33 mouse cellular contexts compared by ENCODE assay signal in the genomic region with DNA sequence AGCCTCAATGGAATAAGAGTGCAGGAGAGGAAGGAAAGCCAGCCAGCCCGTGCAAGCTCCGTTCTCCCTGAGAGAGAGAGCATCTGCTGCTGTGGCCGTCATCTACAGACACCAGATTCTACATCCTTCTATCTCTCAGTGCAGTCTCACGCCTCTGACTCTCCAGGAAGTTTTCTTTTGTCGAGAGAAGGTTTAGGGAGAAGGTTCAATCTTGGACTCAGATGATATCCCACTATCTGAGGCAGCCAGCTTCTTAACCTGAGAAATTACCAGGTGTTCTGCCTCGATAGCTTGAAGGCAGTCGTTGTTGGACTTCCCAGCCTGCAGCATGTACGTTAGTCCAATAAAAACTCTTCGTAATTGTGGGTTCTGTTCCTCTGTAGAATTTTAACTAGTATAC.
A peak's percentile ranks its signal among the peaks of the same experiment; 100 is the strongest.
DNase-seq lines count a peak whose midpoint lies in the region; ATAC-seq and TF ChIP-seq lines count a peak whose summit lies in the region.
"Had no signal": no experiment of that assay in that cellular context is flagged by ENCODE, and none has a peak within 500 bp of the region (broad histone marks: within the 10 kb centered on the region; RNA-seq: fewer than 3 reads in every experiment).

No protein-coding gene starts in this region.

- intact Hi-C loops in gastrocnemius, adult 2 months (cut with DNase I): no loop called here
- intact Hi-C loops in gastrocnemius, postnatal 36 days (cut with DNase I): no loop called here
- intact Hi-C loops in heart, postnatal 10 days (cut with DNase I): no loop called here

- no peak overlapping the region for H3K4me3 ChIP-seq in gastrocnemius, adult 2 months
- H3K4me3 ChIP-seq in heart, embryonic 10.5 days: no peak overlapping the region
- H3K4me3 ChIP-seq in G1E (ENCODE audit: low read depth, low read length): no peak overlapping the region
- H3K4me3 ChIP-seq in liver, embryonic 11.5 days (ENCODE audit: low read depth, low read length): no peak overlapping the region
- no peak overlapping the region for H3K4me3 ChIP-seq in forebrain, embryonic 16.5 days (replicated peaks; ENCODE audit: low read length)
- H3K4me3 ChIP-seq: embryonic facial prominence, embryonic 10.5 days; embryonic facial prominence, embryonic 13.5 days; erythroblast, embryonic 14.5 days; forebrain, embryonic 12.5 days; forebrain, embryonic 15.5 days; heart, embryonic 12.5 days; heart, embryonic 15.5 days had no signal

- no peak for TF ChIP-seq POLR2A in brain, embryonic 14.5 days (IDR thresholded peaks at IDR 0.05; ENCODE audit: borderline replicate concordance, extremely low read depth, insufficient read depth, insufficient read length, poor library complexity, severe bottlenecking)

- H3K9me3 ChIP-seq in heart, embryonic 10.5 days: no peaks in the 10 kb centered on the region
- no peaks in the 10 kb centered on the region for H3K9me3 ChIP-seq in G1E (replicated peaks)
- no peaks in the 10 kb centered on the region for H3K9me3 ChIP-seq in liver, embryonic 11.5 days (ENCODE audit: control insufficient read depth, low read length)
- H3K9me3 ChIP-seq in forebrain, embryonic 16.5 days (ENCODE audit: control insufficient read depth, low read length): no peaks in the 10 kb centered on the region
- H3K9me3 ChIP-seq: embryonic facial prominence, embryonic 10.5 days; embryonic facial prominence, embryonic 13.5 days; forebrain, embryonic 12.5 days; forebrain, embryonic 15.5 days; heart, embryonic 12.5 days; heart, embryonic 15.5 days had no signal

- H3K27ac ChIP-seq in gastrocnemius, adult 2 months: peak overlapping the region; percentile 16; the same call in 1 of the 2 replicates
- no peak overlapping the region for H3K27ac ChIP-seq in heart, embryonic 10.5 days
- no peak overlapping the region for H3K27ac ChIP-seq in liver, embryonic 11.5 days (ENCODE audit: low read depth, low read length)
- H3K27ac ChIP-seq in forebrain, embryonic 16.5 days (ENCODE audit: low read length): no peak overlapping the region
- H3K27ac ChIP-seq: embryonic facial prominence, embryonic 10.5 days; embryonic facial prominence, embryonic 13.5 days; forebrain, embryonic 12.5 days; forebrain, embryonic 15.5 days; heart, embryonic 15.5 days; hindbrain, embryonic 14.5 days; hindbrain, postnatal 0 days had no signal

- peak; percentile 82 for ATAC-seq in G1E (ENCODE audit: extremely low read depth, insufficient number of reproducible peaks, low FRiP score, poor library complexity, severe bottlenecking)
- ATAC-seq in liver, embryonic 11.5 days (replicated peaks; ENCODE audit: low FRiP score): no peak
- no peak for ATAC-seq in forebrain, embryonic 16.5 days
- ATAC-seq: activated CD4-positive, CD25-positive, alpha-beta regulatory T cell, adult 4 months; forebrain, embryonic 15.5 days; hindbrain, postnatal 0 days; inflammation-experienced regulatory T-cells, adult 6 months; intestine, embryonic 16.5 days had no signal

- H3K9ac ChIP-seq in liver, embryonic 11.5 days (ENCODE audit: low read depth, low read length): no peak overlapping the region
- H3K9ac ChIP-seq in forebrain, embryonic 16.5 days (replicated peaks; ENCODE audit: low read depth, low read length): no peak overlapping the region
- H3K9ac ChIP-seq: embryonic facial prominence, embryonic 13.5 days; forebrain, embryonic 12.5 days; forebrain, embryonic 15.5 days; heart, embryonic 12.5 days; heart, embryonic 15.5 days; hindbrain, embryonic 14.5 days had no signal

- WGBS in heart, embryonic 10.5 days: 61% methylated on average over 9 of the region's 9 CpGs
- WGBS in liver, embryonic 11.5 days: 57% methylated on average over 9 of the region's 9 CpGs
- 87% methylated on average over 9 of the region's 9 CpGs for WGBS in forebrain, embryonic 16.5 days

- H3K4me2 ChIP-seq in liver, embryonic 11.5 days: no peak overlapping the region
- H3K4me2 ChIP-seq in forebrain, embryonic 16.5 days (ENCODE audit: low read length): no peak overlapping the region
- H3K4me2 ChIP-seq: embryonic facial prominence, embryonic 13.5 days; forebrain, embryonic 12.5 days; forebrain, embryonic 15.5 days; heart, embryonic 12.5 days; heart, embryonic 15.5 days; hindbrain, embryonic 14.5 days had no signal

- no peak for DNase-seq in gastrocnemius, adult 2 months
- DNase-seq in gastrocnemius, postnatal 36 days: no peak
- peak; percentile 41 for DNase-seq in heart, embryonic 10.5 days (ENCODE audit: low spot score)
- no peak for DNase-seq in heart, postnatal 10 days
- no peak for DNase-seq in G1E (ENCODE audit: low spot score)
- peak; percentile 14 for DNase-seq in brain, embryonic 14.5 days (ENCODE audit: low read depth)
- no peak for DNase-seq in liver, embryonic 11.5 days (ENCODE audit: low spot score)
- DNase-seq: adrenal gland, adult 8-10 months; adrenal gland, postnatal 25 days; B cell, adult 2 months; cerebellum, adult 11-12 months; cerebellum, adult 8-10 months; cerebellum, postnatal 10 days; cerebellum, postnatal 36 days; embryo, embryonic 11 days; gastrocnemius, postnatal 10 days; heart, postnatal 4 days; kidney, adult 18-20 months; kidney, adult 9 months had no signal

- no peaks in the 10 kb centered on the region for H3K27me3 ChIP-seq in heart, embryonic 10.5 days (ENCODE audit: insufficient read depth, poor library complexity, severe bottlenecking)
- peaks cover 5% of the 10 kb centered on the region; the same call in 1 of the 2 replicates for H3K27me3 ChIP-seq in G1E (ENCODE audit: insufficient read depth, low read length)
- no peaks in the 10 kb centered on the region for H3K27me3 ChIP-seq in liver, embryonic 11.5 days (replicated peaks; ENCODE audit: control insufficient read depth, insufficient read depth, low read length)
- no peaks in the 10 kb centered on the region for H3K27me3 ChIP-seq in forebrain, embryonic 16.5 days (replicated peaks; ENCODE audit: control insufficient read depth, insufficient read depth, low read length)
- H3K27me3 ChIP-seq: CH12.LX; embryonic facial prominence, embryonic 13.5 days; forebrain, embryonic 12.5 days; forebrain, embryonic 15.5 days; heart, embryonic 12.5 days; heart, embryonic 15.5 days had no signal

- no peak for TF ChIP-seq CTCF in gastrocnemius, adult 2 months (IDR thresholded peaks at IDR 0.05)
- TF ChIP-seq CTCF in G1E (IDR thresholded peaks at IDR 0.05; ENCODE audit: low read depth, low read length): no peak
- TF ChIP-seq CTCF in brain, embryonic 14.5 days (IDR thresholded peaks at IDR 0.05; ENCODE audit: borderline replicate concordance, extremely low read depth, insufficient read depth, insufficient read length): no peak

- peaks cover 13% of the 10 kb centered on the region for H3K4me1 ChIP-seq in heart, embryonic 10.5 days
- H3K4me1 ChIP-seq in G1E (ENCODE audit: insufficient read depth, low read depth, low read length): peaks cover 20% of the 10 kb centered on the region
- H3K4me1 ChIP-seq in liver, embryonic 11.5 days (replicated peaks; ENCODE audit: control insufficient read depth, insufficient read depth, low read length): no peaks in the 10 kb centered on the region
- no peaks in the 10 kb centered on the region for H3K4me1 ChIP-seq in forebrain, embryonic 16.5 days (replicated peaks; ENCODE audit: control insufficient read depth, insufficient read depth, low read length)
- H3K4me1 ChIP-seq: forebrain, embryonic 15.5 days had no signal

- no peaks in the 10 kb centered on the region for H3K36me3 ChIP-seq in heart, embryonic 10.5 days
- no peaks in the 10 kb centered on the region for H3K36me3 ChIP-seq in G1E (replicated peaks)
- H3K36me3 ChIP-seq in liver, embryonic 11.5 days (ENCODE audit: control insufficient read depth, insufficient read depth, low read length): no peaks in the 10 kb centered on the region
- no peaks in the 10 kb centered on the region for H3K36me3 ChIP-seq in forebrain, embryonic 16.5 days (ENCODE audit: control insufficient read depth, insufficient read depth)
- H3K36me3 ChIP-seq: embryonic facial prominence, embryonic 10.5 days; embryonic facial prominence, embryonic 13.5 days; forebrain, embryonic 12.5 days; forebrain, embryonic 15.5 days; heart, embryonic 12.5 days; heart, embryonic 15.5 days had no signal

Comparison
In these comparisons a context has a peak if more than half of its experiments do, and no peak if none do; other contexts are left out.
1. DNase-seq: peak in heart, embryonic 10.5 days (single experiment) and brain, embryonic 14.5 days (single experiment); none in gastrocnemius, adult 2 months (single experiment), gastrocnemius, postnatal 36 days (0 of 2), heart, postnatal 10 days (0 of 2), G1E (single experiment) and liver, embryonic 11.5 days (single experiment).